Mouse (Mus musculus): ENCODE data around the gene Hmcn1. TPM values are rescaled to one million over a fixed set of nuclear protein-coding genes. Genes with fewer than 3 reads are reported as not detected.

The Hmcn1 gene
- polyA plus RNA-seq, 1 experiment from 2014 or later: 18.1 TPM

DNA sequence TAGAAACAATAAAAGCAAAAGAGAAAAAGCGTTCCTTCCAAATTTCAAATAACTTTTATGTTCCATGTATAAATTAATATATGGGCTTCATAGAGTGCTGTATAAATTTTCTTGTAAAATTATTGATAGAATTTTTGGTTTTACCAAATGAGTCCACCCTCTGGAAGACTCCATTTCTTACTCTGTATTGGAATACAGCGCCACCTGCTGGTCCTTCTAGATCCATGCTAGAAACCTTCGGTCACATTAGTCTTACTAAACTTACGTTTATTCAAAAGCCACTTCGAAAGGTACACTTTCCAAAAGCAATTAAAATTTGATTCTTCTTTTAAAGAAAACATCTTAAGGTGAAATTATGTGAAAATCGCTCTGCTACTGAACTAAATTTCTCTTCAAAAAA, 73.0 kb downstream of the Hmcn1 start:
- Histone ChIP-seq H3K27ac (ENCODE audit: low read length) (no peak overlapping the region), H3K4me1 (ENCODE audit: control insufficient read depth, insufficient read depth, low read length) (peaks cover 10% of the 10 kb centered on the region), H3K9ac (ENCODE audit: low read length) (no peak overlapping the region), H3K4me3 (ENCODE audit: low read length) (no peak overlapping the region), H3K4me2 (ENCODE audit: low read depth, low read length) (no peak overlapping the region), H3K9me3 (replicated peaks; ENCODE audit: control insufficient read depth, low read length) (no peaks in the 10 kb centered on the region), H3K36me3 (ENCODE audit: control insufficient read depth, insufficient read depth) (no peaks in the 10 kb centered on the region), H3K27me3 (ENCODE audit: control insufficient read depth, insufficient read depth, low read length) (no peaks in the 10 kb centered on the region)
- ATAC-seq (replicated peaks; ENCODE audit: extremely low read depth, insufficient read depth, low FRiP score): no peak
- WGBS: 43% methylated on average over 6 of the region's 6 CpGs

DNA sequence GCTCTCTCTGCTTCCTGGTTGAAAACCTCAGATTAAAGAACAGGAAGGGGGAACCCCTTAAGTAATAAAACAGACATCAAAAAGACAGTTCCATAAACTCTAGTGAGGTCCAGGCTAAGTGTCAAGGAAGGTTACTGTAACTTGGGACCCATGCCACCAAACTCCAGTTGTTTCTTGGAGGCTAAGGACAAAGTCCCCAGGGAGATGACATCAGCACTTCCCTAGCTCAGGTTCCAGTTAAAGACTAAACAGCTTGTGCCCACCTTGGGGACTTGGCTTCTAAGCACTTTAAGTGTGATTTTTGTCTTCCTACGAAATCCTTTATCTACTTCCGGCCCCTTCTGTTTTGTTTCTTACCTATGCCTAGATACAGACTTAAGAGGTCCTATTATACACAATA, 78.3 kb downstream of the Hmcn1 start:
- Histone ChIP-seq H3K36me3 (ENCODE audit: control insufficient read depth, insufficient read depth) (no peaks in the 10 kb centered on the region), H3K4me3 (ENCODE audit: low read length) (no peak overlapping the region), H3K9me3 (replicated peaks; ENCODE audit: control insufficient read depth, low read length) (no peaks in the 10 kb centered on the region), H3K9ac (ENCODE audit: low read length) (no peak overlapping the region), H3K27ac (ENCODE audit: low read length) (no peak overlapping the region), H3K27me3 (ENCODE audit: control insufficient read depth, insufficient read depth, low read length) (no peaks in the 10 kb centered on the region), H3K4me2 (ENCODE audit: low read depth, low read length) (no peak overlapping the region), H3K4me1 (ENCODE audit: control insufficient read depth, insufficient read depth, low read length) (peaks cover 17% of the 10 kb centered on the region)
- ATAC-seq (replicated peaks; ENCODE audit: extremely low read depth, insufficient read depth, low FRiP score): no peak
- WGBS: 37% methylated on average over 2 of the region's 2 CpGs

DNA sequence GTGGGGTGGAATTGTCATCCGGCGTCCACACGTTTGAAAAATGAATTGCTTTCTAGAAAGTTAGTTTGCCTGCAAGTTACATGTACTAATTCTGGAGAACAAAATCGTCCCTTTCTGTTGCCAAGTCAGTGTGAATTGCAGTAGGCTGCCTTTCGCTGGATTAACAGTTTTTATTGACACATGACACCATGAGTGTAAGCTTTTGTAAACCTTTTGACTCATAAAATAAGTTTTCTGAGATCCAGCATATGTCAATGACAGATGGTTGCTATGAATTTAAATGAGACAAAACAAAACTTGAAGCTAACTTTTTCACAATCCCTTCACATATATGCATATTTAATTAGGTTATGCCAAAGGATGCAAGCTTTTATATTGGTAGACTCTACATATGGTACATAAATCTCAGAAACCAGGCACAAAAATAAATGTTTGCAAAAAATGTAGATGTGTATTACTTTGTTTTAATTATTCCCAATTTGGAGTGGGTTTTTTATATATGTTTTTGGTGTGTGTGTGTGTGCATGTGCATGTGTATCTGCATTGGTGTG, 79.6 kb downstream of the Hmcn1 start:
- Histone ChIP-seq H3K36me3 (ENCODE audit: control insufficient read depth, insufficient read depth) (no peaks in the 10 kb centered on the region), H3K4me1 (ENCODE audit: control insufficient read depth, insufficient read depth, low read length) (peaks cover 17% of the 10 kb centered on the region), H3K27ac (ENCODE audit: low read length) (no peak overlapping the region), H3K9ac (ENCODE audit: low read length) (no peak overlapping the region), H3K4me2 (ENCODE audit: low read depth, low read length) (no peak overlapping the region), H3K27me3 (ENCODE audit: control insufficient read depth, insufficient read depth, low read length) (no peaks in the 10 kb centered on the region), H3K9me3 (replicated peaks; ENCODE audit: control insufficient read depth, low read length) (no peaks in the 10 kb centered on the region), H3K4me3 (ENCODE audit: low read length) (no peak overlapping the region)
- WGBS: 91% methylated on average over 5 of the region's 5 CpGs
- ATAC-seq (replicated peaks; ENCODE audit: extremely low read depth, insufficient read depth, low FRiP score): no peak

DNA sequence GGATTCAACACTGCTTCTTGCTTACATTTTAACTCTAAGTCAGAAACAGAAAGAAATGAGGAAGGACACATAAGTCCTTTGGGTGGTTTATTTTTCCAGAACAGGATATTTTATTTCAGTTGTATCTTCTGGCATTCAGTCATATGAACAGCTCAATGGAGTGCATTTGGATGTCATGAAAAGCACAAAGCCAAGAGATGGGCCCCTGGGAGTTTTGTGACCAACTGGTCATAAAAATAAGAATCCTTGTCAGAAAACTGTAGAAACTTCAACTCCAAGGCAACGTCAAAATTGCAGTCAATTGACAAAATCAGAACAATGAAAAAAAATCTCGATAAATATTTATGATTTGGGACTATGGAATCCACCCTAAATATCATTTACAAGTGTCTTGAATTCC, 83.6 kb downstream of the Hmcn1 start:
- H3K4me2 ChIP-seq (ENCODE audit: low read depth, low read length): no peak overlapping the region
- H3K27me3 ChIP-seq (ENCODE audit: control insufficient read depth, insufficient read depth, low read length): no peaks in the 10 kb centered on the region
- H3K36me3 ChIP-seq (ENCODE audit: control insufficient read depth, insufficient read depth): no peaks in the 10 kb centered on the region
- 75% methylated on average over 2 of the region's 2 CpGs for WGBS
- H3K27ac ChIP-seq (ENCODE audit: low read length): no peak overlapping the region
- no peak overlapping the region for H3K4me3 ChIP-seq (ENCODE audit: low read length)
- peaks cover under 1% of the 10 kb centered on the region; the same call in 1 of the 2 replicates for H3K4me1 ChIP-seq (ENCODE audit: control insufficient read depth, insufficient read depth, low read length)
- H3K9ac ChIP-seq (ENCODE audit: low read length): no peak overlapping the region
- no peaks in the 10 kb centered on the region for H3K9me3 ChIP-seq (replicated peaks; ENCODE audit: control insufficient read depth, low read length)
- no peak for ATAC-seq (replicated peaks; ENCODE audit: extremely low read depth, insufficient read depth, low FRiP score)

DNA sequence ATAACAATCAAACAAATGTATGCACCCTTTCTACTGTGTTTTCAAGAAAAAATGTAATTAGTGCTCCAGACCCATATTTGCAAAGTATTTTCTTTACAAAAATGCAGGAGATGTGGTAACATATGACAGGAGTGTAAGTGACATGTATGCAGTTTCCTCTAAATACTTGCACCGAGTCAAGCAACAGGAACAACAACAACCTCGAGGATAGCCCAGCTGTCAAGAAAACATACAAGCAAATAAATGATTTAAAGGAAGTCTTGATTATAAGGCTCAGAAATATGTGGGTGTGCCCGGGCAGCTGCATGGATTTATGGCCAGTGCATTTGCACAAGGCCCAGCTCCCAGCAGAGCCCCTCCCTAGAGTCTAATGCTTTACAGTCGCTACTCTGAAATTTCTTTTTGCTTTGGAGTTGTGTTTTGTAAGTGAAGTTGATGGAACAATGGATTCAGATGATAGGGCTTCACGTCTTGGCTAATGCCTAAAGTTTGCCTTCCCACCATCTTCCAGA, 99.5 kb downstream of the Hmcn1 start:
- Histone ChIP-seq H3K9ac (ENCODE audit: low read length) (no peak overlapping the region), H3K9me3 (replicated peaks; ENCODE audit: control insufficient read depth, low read length) (no peaks in the 10 kb centered on the region), H3K27me3 (ENCODE audit: control insufficient read depth, insufficient read depth, low read length) (no peaks in the 10 kb centered on the region), H3K4me3 (ENCODE audit: low read length) (no peak overlapping the region), H3K4me1 (ENCODE audit: control insufficient read depth, insufficient read depth, low read length) (peaks cover 11% of the 10 kb centered on the region), H3K36me3 (ENCODE audit: control insufficient read depth, insufficient read depth) (no peaks in the 10 kb centered on the region), H3K4me2 (ENCODE audit: low read depth, low read length) (no peak overlapping the region), H3K27ac (ENCODE audit: low read length) (no peak overlapping the region)
- no peak for ATAC-seq (replicated peaks; ENCODE audit: extremely low read depth, insufficient read depth, low FRiP score)
- WGBS: 67% methylated on average over 5 of the region's 5 CpGs

DNA sequence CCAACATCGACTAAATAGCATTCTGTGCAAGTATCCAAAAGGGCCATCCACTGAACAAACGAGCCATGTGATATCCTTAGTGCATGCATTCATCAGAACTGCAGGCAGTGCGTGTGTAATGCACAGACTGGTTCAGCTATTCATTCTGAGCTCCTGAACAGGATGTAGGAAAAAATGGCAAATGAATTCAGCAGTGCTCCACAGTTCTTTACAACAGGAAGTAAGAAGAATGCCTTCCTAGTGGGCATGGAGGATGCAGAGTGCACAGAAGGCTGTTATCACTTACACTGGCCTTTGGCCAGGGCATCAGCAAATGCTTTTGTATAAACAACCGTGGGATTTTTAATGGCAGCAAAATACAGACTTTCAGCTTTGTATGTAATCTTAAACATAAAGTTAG, 103.2 kb downstream of the Hmcn1 start:
- H3K9ac ChIP-seq (ENCODE audit: low read length): no peak overlapping the region
- H3K36me3 ChIP-seq (ENCODE audit: control insufficient read depth, insufficient read depth): no peaks in the 10 kb centered on the region
- no peaks in the 10 kb centered on the region for H3K27me3 ChIP-seq (ENCODE audit: control insufficient read depth, insufficient read depth, low read length)
- H3K9me3 ChIP-seq (replicated peaks; ENCODE audit: control insufficient read depth, low read length): no peaks in the 10 kb centered on the region
- H3K4me2 ChIP-seq (ENCODE audit: low read depth, low read length): no peak overlapping the region
- WGBS: 56% methylated on average over 4 of the region's 4 CpGs
- peak; percentile 52; the same call in 1 of the 2 replicates for ATAC-seq (replicated peaks; ENCODE audit: extremely low read depth, insufficient read depth, low FRiP score)
- H3K4me1 ChIP-seq (ENCODE audit: control insufficient read depth, insufficient read depth, low read length): peaks cover 3% of the 10 kb centered on the region
- peak overlapping the region; percentile 24; the same call in 1 of the 2 replicates for H3K27ac ChIP-seq (ENCODE audit: low read length)
- no peak overlapping the region for H3K4me3 ChIP-seq (ENCODE audit: low read length)

DNA sequence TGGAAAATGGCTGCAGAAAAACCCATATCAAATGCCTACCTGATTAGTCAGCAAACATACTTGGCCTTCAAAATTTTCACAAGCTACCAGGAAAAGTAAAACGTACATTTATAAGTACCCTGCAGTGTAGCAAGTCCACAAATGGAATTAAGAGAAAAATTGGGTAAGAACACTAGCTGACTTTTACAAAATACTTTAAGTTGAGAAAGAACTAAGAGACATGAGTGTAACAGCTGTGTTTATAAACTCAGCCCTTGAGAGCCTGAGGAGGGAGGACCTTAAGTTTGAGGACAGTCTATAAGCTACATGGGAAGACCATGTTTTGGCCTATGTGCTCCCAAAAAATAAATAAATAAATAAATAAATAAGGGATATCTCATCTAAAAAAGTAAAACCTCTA, 107.0 kb downstream of the Hmcn1 start:
- Histone ChIP-seq H3K9ac (ENCODE audit: low read length) (no peak overlapping the region), H3K27me3 (ENCODE audit: control insufficient read depth, insufficient read depth, low read length) (no peaks in the 10 kb centered on the region), H3K4me1 (ENCODE audit: control insufficient read depth, insufficient read depth, low read length) (peaks cover 3% of the 10 kb centered on the region), H3K27ac (ENCODE audit: low read length) (no peak overlapping the region), H3K4me3 (ENCODE audit: low read length) (no peak overlapping the region), H3K4me2 (ENCODE audit: low read depth, low read length) (no peak overlapping the region), H3K9me3 (replicated peaks; ENCODE audit: control insufficient read depth, low read length) (no peaks in the 10 kb centered on the region), H3K36me3 (ENCODE audit: control insufficient read depth, insufficient read depth) (no peaks in the 10 kb centered on the region)
- ATAC-seq (replicated peaks; ENCODE audit: extremely low read depth, insufficient read depth, low FRiP score): no peak
- 75% methylated on average over 1 of the region's 1 CpGs for WGBS

DNA sequence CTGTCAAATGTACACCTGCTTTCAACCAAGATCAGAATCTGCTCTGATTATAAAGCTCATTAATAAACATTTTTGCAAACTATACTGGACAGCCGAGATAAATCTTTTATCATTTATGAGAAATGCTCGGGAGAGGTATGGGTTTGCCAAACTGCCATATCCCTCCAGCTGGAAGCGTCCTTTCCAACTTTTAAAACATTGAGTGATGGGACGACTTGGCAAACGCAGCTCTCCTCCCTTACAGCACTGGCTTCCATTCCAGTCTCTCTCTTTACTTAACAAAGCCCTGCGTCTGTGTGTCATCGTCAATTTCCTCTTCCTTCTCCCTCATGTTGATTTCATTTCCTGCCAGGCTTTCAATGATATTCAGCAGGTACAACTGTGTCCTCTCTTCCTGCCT, 114.8 kb downstream of the Hmcn1 start:
- Histone ChIP-seq H3K27ac (ENCODE audit: low read length) (peak overlapping the region; percentile 70), H3K27me3 (ENCODE audit: control insufficient read depth, insufficient read depth, low read length) (no peaks in the 10 kb centered on the region), H3K4me3 (ENCODE audit: low read length) (no peak overlapping the region), H3K4me1 (ENCODE audit: control insufficient read depth, insufficient read depth, low read length) (peaks cover 21% of the 10 kb centered on the region), H3K4me2 (ENCODE audit: low read depth, low read length) (no peak overlapping the region; the same call in 1 of the 2 replicates), H3K9me3 (replicated peaks; ENCODE audit: control insufficient read depth, low read length) (no peaks in the 10 kb centered on the region), H3K9ac (ENCODE audit: low read length) (no peak overlapping the region), H3K36me3 (ENCODE audit: control insufficient read depth, insufficient read depth) (no peaks in the 10 kb centered on the region)
- ATAC-seq (replicated peaks; ENCODE audit: extremely low read depth, insufficient read depth, low FRiP score): peak; percentile 28
- 50% methylated on average over 7 of the region's 7 CpGs for WGBS

DNA sequence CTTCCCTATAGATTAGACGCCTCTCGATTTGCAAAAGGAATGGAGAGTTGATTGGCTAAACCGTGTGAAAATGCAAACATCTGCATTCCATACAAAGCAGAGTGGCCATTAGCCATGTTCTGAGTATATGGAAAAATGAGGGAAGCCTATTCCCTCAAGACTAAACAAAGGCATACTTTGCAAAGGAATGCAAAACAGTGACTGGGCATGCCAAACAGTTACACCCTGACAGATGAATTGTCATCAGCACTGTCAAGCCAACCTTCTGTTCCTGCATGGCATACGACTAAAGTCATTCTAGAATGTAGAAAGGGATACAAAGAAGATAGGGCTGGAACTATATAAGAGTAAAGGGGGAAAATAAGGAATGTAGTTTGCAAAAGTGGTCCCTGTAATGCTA, 115.3 kb downstream of the Hmcn1 start:
- ATAC-seq (replicated peaks; ENCODE audit: extremely low read depth, insufficient read depth, low FRiP score): peak; percentile 30
- 44% methylated on average over 4 of the region's 4 CpGs for WGBS
- no peaks in the 10 kb centered on the region for H3K27me3 ChIP-seq (ENCODE audit: control insufficient read depth, insufficient read depth, low read length)
- no peaks in the 10 kb centered on the region for H3K36me3 ChIP-seq (ENCODE audit: control insufficient read depth, insufficient read depth)
- no peak overlapping the region for H3K9ac ChIP-seq (ENCODE audit: low read length)
- peaks cover 26% of the 10 kb centered on the region for H3K4me1 ChIP-seq (ENCODE audit: control insufficient read depth, insufficient read depth, low read length)
- peak overlapping the region; percentile 70 for H3K27ac ChIP-seq (ENCODE audit: low read length)
- H3K4me2 ChIP-seq (ENCODE audit: low read depth, low read length): no peak overlapping the region; the same call in 1 of the 2 replicates
- H3K4me3 ChIP-seq (ENCODE audit: low read length): no peak overlapping the region
- no peaks in the 10 kb centered on the region for H3K9me3 ChIP-seq (replicated peaks; ENCODE audit: control insufficient read depth, low read length)

All from heart, embryonic 16.5 days (tissue).